Mouse (Mus musculus): ENCODE data around the gene Smg8. TPM values are rescaled to one million over a fixed set of nuclear protein-coding genes. Genes with fewer than 3 reads are reported as not detected.
"Not testable (repeated sequence)": the region's sequence is repeated elsewhere in the genome, so short reads cannot be mapped to it uniquely, and the experiment has no call there.

The Smg8 gene
- polyA plus RNA-seq, 1 experiment from 2014 or later, result 26.1 TPM

DNA sequence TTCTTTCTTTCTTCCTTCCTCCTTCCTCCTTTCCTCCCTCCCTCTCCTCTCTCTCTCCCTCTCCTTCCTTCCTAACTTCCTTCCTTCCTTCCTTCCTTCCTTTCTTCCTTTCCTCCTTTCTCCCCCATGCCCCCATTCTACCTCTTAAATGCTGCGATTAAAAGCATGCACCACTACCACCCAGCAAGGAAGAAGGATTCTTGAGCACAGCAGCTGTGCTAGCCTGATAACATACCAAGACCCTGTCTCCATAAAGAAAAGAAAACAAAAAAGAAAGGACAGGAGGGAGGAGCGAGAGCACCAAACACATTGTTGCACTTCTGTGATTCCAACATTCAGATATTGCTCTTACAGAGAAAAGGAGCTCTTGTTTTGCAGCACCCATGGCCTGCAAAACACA, 568 bp upstream of the Smg8 start:
- Histone ChIP-seq H3K4me1 (peaks cover 24% of the 10 kb centered on the region), H3K27ac (peak overlapping the region; percentile 74; the same call in 1 of the 2 replicates), H3K9me3 (no peaks in the 10 kb centered on the region), H3K4me3 (peak overlapping the region; percentile 94), H3K27me3 (no peaks in the 10 kb centered on the region), H3K36me3 (peaks cover 38% of the 10 kb centered on the region), H3K9ac (peak overlapping the region; percentile 94; the same call in 1 of the 2 replicates), H3K4me2 (replicated peaks) (peak overlapping the region; percentile 97)
- WGBS, result 72% methylated on average over 2 of the region's 2 CpGs
- no peak for ATAC-seq (ENCODE audit: insufficient number of reproducible peaks, insufficient read depth, low FRiP score, low TSS enrichment)

DNA sequence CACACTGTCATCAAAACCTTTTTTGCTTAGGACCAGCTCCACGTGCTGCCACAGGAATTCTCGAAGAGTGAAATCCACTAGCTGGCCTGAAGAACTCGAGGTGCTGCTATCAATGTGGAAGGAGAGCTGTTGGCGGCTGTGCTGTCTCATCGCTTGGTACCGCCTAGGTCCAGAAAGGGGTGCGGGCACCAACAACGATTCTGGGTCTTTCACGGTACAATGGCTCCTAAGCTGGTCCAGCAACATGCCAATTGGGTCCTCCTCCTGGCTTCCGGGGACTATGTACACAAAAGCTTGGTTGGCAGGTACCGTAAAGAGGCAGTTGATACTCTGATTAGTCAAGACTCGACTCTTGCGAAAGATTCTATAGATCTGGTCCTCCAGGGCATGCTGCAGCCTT, 1.1 kb downstream of the Smg8 start:
- H3K36me3 ChIP-seq, result peaks cover 40% of the 10 kb centered on the region
- peak overlapping the region; percentile 94 for H3K9ac ChIP-seq
- peak overlapping the region; percentile 97 for H3K4me2 ChIP-seq (replicated peaks)
- no peaks in the 10 kb centered on the region for H3K27me3 ChIP-seq
- WGBS, result 90% methylated on average over 13 of the region's 13 CpGs
- H3K4me1 ChIP-seq, result peaks cover 24% of the 10 kb centered on the region
- H3K4me3 ChIP-seq, result peak overlapping the region; percentile 94
- H3K9me3 ChIP-seq, result no peaks in the 10 kb centered on the region
- no peak for ATAC-seq (ENCODE audit: insufficient number of reproducible peaks, insufficient read depth, low FRiP score, low TSS enrichment)
- H3K27ac ChIP-seq, result no peak overlapping the region

DNA sequence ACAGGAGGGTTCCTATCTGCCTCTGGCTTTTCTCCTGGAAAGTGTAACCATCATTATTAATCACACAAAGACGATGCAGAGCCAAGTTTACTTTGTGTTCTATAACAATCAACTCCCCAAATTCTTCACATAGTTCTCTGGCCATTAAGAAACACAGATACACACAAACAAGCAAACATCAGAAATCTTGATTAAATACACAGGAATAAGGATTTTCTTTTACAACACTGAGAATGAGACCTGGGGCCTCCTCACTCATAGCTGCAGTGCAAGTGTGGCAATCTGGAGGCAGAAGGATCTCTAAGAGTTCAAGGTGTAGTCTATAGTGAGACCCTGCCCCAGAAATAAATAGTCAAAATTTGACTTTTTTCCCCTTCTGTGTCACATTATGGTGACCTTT, 2.9 kb downstream of the Smg8 start:
- ATAC-seq (ENCODE audit: insufficient number of reproducible peaks, insufficient read depth, low FRiP score, low TSS enrichment), result no peak
- H3K4me1 ChIP-seq, result peaks cover 24% of the 10 kb centered on the region
- no peaks in the 10 kb centered on the region for H3K27me3 ChIP-seq
- H3K4me3 ChIP-seq, result no peak overlapping the region
- no peak overlapping the region for H3K27ac ChIP-seq
- H3K9ac ChIP-seq, result no peak overlapping the region
- peaks cover 49% of the 10 kb centered on the region for H3K36me3 ChIP-seq
- H3K9me3 ChIP-seq, result no peaks in the 10 kb centered on the region
- 80% methylated on average over 1 of the region's 1 CpGs for WGBS
- no peak overlapping the region for H3K4me2 ChIP-seq (replicated peaks)

DNA sequence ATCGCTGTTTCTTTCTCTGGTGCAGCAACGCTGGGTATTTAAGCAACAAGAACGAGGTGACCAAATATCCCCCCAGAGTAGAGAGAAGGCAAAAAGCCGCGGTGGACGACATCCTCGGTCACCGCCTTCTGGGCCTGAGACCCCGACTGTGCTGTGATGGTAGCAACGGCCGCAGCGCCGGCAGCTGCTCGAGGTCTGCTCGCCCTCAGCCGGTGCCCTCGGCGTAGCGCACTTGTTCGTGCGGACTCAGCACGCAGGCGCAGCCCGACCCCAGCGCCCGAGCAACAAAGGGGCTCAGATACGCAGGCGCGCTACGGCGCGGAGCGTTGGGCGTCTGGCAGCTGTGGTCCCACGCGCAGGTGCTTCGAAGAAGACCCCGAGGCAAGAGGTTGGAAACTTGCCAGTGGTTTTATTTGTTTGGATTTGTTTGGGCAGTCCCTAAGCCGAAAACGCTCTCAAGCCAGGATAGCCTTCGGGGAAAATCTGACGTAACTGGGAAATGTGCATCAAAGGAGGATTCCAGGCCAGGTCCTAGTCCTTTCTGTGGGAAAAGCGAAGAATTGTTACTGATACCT, 12.6 kb downstream of the Smg8 start, which contains the start of gene Gdpd1:
Gene Gdpd1 (minus strand): TSS at position 197 of the 575 bp plus-strand sequence.
- peaks cover 17% of the 10 kb centered on the region for H3K36me3 ChIP-seq
- peak within 1 kb of the TSS; percentile 82 for H3K4me2 ChIP-seq (replicated peaks)
- ATAC-seq (ENCODE audit: insufficient number of reproducible peaks, insufficient read depth, low FRiP score, low TSS enrichment), result peak; percentile 88
- no peaks in the 10 kb centered on the region for H3K27me3 ChIP-seq
- H3K9ac ChIP-seq, result peak within 1 kb of the TSS; percentile 77
- peak within 1 kb of the TSS; percentile 58 for H3K4me3 ChIP-seq
- no peaks in the 10 kb centered on the region for H3K9me3 ChIP-seq
- WGBS, result 2% methylated on average over 43 of the region's 43 CpGs
- H3K27ac ChIP-seq, result peak within 1 kb of the TSS; percentile 81
- H3K4me1 ChIP-seq, result peaks cover 4% of the 10 kb centered on the region; the same call in 1 of the 2 replicates

DNA sequence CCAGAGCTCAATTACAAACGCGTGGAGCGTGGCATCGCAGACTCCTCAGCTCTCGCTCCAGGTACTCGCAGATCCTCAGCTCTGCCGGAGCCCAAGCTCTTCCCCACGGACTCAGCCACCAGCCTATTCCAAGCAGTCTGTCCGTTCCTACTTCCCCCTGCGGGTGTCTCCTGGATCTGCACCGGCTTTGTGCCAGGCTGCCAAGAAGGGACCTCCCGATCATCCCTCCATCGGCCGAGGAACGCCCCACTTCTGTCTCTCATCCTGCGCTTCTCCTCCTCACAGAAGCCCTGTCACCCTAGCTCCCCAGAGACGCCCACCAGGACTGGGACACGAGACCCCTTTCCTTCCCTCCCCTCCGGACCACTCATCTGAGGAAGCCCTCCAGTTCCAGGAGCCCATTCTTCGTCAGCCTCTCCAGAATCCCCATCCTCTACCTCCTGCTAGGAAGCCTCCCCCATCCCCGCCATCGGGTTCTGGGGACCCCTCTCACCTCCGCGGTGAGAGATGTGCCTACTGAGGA, 13.2 kb downstream of the Smg8 start:
- peak; percentile 73; the same call in 1 of the 2 replicates for ATAC-seq (ENCODE audit: insufficient number of reproducible peaks, insufficient read depth, low FRiP score, low TSS enrichment)
- H3K9me3 ChIP-seq, result no peaks in the 10 kb centered on the region
- peaks cover 4% of the 10 kb centered on the region; the same call in 1 of the 2 replicates for H3K4me1 ChIP-seq
- WGBS, result under 1% methylated on average over 24 of the region's 24 CpGs
- H3K27me3 ChIP-seq, result no peaks in the 10 kb centered on the region
- H3K9ac ChIP-seq, result peak overlapping the region; percentile 77
- H3K27ac ChIP-seq, result peak overlapping the region; percentile 81
- peaks cover 15% of the 10 kb centered on the region for H3K36me3 ChIP-seq
- H3K4me3 ChIP-seq, result peak overlapping the region; percentile 58
- H3K4me2 ChIP-seq (replicated peaks), result peak overlapping the region; percentile 82

DNA sequence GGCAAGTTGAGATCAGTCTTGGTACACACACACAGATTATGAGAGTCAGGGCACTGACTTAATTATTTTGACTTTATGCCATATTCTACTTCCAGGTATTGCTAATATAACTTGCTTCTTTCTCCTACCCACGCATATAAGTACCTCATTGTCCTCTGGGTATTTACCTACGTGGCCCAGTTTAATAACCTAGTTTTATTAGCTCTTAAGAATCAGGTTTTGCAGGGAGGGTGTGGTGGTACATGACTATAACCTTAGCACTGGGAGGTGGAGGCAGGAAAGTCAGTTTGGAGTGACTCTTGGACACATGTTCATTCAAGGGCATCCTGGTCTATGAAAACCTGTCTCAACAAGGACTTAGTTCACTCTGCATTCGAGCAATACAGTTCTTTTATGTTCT, 24.5 kb downstream of the Smg8 start:
- no peak overlapping the region for H3K27ac ChIP-seq
- no peaks in the 10 kb centered on the region for H3K27me3 ChIP-seq
- WGBS, result 73% methylated on average over 3 of the region's 3 CpGs
- peaks cover 3% of the 10 kb centered on the region; the same call in 1 of the 2 replicates for H3K36me3 ChIP-seq
- no peaks in the 10 kb centered on the region for H3K4me1 ChIP-seq
- H3K9ac ChIP-seq, result no peak overlapping the region
- no peak overlapping the region for H3K4me2 ChIP-seq (replicated peaks)
- ATAC-seq (ENCODE audit: insufficient number of reproducible peaks, insufficient read depth, low FRiP score, low TSS enrichment), result no peak
- no peaks in the 10 kb centered on the region for H3K9me3 ChIP-seq
- no peak overlapping the region for H3K4me3 ChIP-seq

DNA sequence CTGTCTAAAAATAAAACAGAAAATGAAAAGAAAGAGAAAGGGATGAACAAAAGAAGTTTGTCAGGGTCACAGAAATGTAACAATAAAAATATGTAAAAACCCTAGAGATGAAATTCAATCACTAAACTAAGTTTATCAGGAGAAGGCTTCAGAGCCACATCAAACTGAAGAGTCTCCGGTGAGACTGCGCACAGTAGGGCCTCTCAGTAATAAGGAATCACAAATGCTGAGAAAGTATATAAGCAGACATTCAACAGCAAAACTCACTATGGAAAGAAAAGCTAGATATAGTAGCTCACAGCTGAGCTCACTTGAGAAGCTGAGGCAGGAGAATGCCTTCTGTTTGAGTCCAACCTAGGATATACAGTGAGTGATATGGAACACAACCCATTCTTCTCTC, 26.2 kb downstream of the Smg8 start:
- Histone ChIP-seq H3K4me2 (replicated peaks) (no peak overlapping the region), H3K9me3 (no peaks in the 10 kb centered on the region), H3K9ac (no peak overlapping the region), H3K27ac (no peak overlapping the region), H3K27me3 (no peaks in the 10 kb centered on the region), H3K4me3 (no peak overlapping the region), H3K36me3 (peaks cover 8% of the 10 kb centered on the region), H3K4me1 (no peaks in the 10 kb centered on the region)
- no peak for ATAC-seq (ENCODE audit: insufficient number of reproducible peaks, insufficient read depth, low FRiP score, low TSS enrichment)
- WGBS, result 90% methylated on average over 2 of the region's 2 CpGs

DNA sequence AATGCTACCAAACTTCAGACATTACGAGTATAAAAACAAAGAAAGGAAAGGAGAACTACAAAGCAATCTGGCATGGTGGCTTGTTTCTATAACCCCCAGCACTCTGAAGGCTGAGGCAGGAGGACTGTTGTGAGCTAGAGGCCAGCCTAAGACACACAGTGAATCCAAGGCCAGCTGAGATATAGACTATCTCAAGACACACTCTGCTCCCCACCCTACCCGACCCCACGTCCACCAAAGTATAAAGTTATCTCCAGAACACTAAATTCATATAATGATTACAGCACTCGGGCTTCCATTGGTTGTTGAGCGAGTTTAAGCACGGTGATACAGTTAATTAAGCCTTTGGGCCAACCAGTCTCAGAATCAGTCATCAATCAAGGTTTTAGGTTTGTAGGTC, 30.3 kb downstream of the Smg8 start:
- 88% methylated on average over 6 of the region's 6 CpGs for WGBS

DNA sequence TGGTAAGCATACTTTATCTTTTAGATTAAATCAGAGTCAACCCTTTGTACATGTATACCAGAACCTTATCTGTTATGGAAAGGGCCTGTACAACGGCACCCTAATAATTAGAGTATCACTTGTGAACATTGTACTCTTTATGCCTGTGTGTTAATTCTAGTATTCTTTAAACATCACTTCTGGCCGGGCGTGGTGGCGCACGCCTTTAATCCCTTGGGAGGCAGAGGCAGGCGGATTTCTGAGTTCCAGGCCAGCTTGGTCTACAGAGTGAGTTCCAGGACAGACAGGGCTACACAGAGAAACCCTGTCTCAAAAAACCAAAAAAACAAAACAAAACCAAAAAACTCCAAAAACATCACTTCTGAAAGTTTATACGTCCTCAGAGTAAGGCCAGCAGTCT, 37.7 kb downstream of the Smg8 start:
- not testable (repeated sequence) for H3K9me3 ChIP-seq; H3K4me1 ChIP-seq; H3K9ac ChIP-seq; ATAC-seq (ENCODE audit: insufficient number of reproducible peaks, insufficient read depth, low FRiP score, low TSS enrichment); H3K27me3 ChIP-seq; H3K4me3 ChIP-seq; H3K27ac ChIP-seq; H3K4me2 ChIP-seq (replicated peaks)
- peaks cover 31% of the 10 kb centered on the region; the same call in 1 of the 2 replicates for H3K36me3 ChIP-seq
- 92% methylated on average over 7 of the region's 7 CpGs for WGBS

More for the DNA sequence above, 30.3 kb downstream of the Smg8 start:
- H3K27me3 ChIP-seq, result no peaks in the 10 kb centered on the region
- no peak for ATAC-seq (ENCODE audit: insufficient number of reproducible peaks, insufficient read depth, low FRiP score, low TSS enrichment)
- H3K9ac ChIP-seq, result no peak overlapping the region
- no peaks in the 10 kb centered on the region for H3K4me1 ChIP-seq
- H3K36me3 ChIP-seq, result peaks cover 14% of the 10 kb centered on the region
- no peak overlapping the region for H3K27ac ChIP-seq
- no peak overlapping the region for H3K4me2 ChIP-seq (replicated peaks)
- H3K4me3 ChIP-seq, result no peak overlapping the region
- no peaks in the 10 kb centered on the region for H3K9me3 ChIP-seq

DNA sequence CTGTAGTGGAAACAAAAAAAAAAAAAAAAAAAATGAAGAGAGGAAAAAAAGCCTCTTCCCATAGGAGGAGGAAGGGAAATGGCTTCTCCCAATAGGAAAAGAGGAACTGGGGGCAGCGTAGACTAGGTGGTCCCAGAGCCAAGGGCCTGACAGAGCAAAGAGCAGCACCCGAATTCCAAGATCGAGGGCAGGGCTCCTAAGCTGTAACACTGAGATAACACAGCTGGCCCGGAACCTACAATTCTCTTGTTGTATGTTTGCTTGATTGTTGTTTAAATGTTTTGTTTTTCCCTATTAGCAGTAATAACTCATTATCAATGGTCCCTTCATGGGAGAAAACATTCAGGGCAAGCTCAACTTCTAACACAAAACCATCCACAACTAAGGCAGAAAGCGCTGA, 39.6 kb downstream of the Smg8 start:
- Histone ChIP-seq H3K36me3 (peaks cover 33% of the 10 kb centered on the region; the same call in 1 of the 2 replicates), H3K27ac (no peak overlapping the region), H3K27me3 (no peaks in the 10 kb centered on the region), H3K9ac (no peak overlapping the region), H3K4me3 (no peak overlapping the region), H3K4me2 (replicated peaks) (no peak overlapping the region), H3K9me3 (no peaks in the 10 kb centered on the region), H3K4me1 (no peaks in the 10 kb centered on the region)
- ATAC-seq (ENCODE audit: insufficient number of reproducible peaks, insufficient read depth, low FRiP score, low TSS enrichment), result no peak
- WGBS, result 92% methylated on average over 5 of the region's 5 CpGs

DNA sequence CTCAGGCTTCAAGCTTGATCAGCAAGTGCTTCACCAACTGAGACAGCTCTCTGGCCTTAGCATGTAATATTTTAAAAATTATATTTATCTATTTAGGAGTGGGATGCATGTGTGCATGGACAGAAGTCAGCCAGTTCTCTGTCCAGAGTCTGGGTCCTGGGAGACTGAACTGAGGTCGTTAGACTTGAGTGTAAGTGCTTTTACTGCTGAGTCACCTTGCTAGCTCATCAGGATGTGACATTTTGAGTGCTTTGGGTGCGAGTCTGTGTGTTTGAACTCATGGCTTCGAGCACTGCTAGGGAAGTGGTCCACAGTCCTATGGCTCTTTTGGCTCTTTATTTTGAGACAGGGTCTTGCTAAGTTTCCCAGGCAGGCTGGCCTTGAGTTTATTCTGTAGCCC, 43.5 kb downstream of the Smg8 start:
- Histone ChIP-seq H3K4me3 (no peak overlapping the region), H3K27ac (no peak overlapping the region), H3K36me3 (peaks cover 45% of the 10 kb centered on the region), H3K27me3 (no peaks in the 10 kb centered on the region), H3K9ac (no peak overlapping the region), H3K4me1 (no peaks in the 10 kb centered on the region), H3K9me3 (no peaks in the 10 kb centered on the region), H3K4me2 (replicated peaks) (no peak overlapping the region)
- no peak for ATAC-seq (ENCODE audit: insufficient number of reproducible peaks, insufficient read depth, low FRiP score, low TSS enrichment)
- 74% methylated on average over 3 of the region's 3 CpGs for WGBS

DNA sequence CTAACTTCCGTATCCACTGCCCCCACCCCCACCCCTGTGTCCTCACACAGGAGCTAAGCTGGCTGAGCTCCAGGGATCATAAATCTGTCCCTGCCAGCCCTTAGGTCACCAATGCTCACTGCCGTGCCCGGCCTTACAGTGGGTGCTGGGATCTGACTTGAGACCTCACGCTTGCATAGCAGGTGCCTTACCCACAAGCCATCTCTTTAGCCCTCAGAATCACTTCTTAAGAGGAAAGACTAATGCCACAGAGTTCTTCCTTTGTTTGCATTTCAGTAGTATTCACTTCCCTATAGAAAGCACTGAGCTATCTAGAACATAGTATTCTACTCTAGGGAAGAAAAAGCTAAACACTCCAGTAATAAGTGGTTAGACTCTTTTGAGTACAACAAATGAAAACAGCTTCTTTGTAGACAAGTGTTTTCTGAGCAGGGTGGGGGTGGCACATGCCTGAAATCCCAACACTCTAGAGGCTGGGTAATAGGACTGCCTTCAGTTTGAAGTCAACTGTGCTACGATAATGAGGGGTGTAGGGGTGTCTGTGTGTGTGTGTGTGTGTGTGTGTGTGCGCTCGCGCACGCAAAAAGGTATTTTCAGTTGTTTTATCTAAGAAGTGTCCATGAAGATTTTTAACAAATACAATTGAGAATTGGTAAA, 47.1 kb downstream of the Smg8 start:
- Histone ChIP-seq H3K9ac (no peak overlapping the region), H3K4me3 (no peak overlapping the region), H3K9me3 (no peaks in the 10 kb centered on the region), H3K36me3 (peaks cover 46% of the 10 kb centered on the region), H3K4me2 (replicated peaks) (no peak overlapping the region), H3K4me1 (no peaks in the 10 kb centered on the region), H3K27me3 (no peaks in the 10 kb centered on the region), H3K27ac (no peak overlapping the region)
- 88% methylated on average over 9 of the region's 9 CpGs for WGBS
- no peak for ATAC-seq (ENCODE audit: insufficient number of reproducible peaks, insufficient read depth, low FRiP score, low TSS enrichment)

Data from embryonic facial prominence, embryonic 12.5 days (tissue).